ENCODE assay signal across 11 mouse cellular contexts in genomic region chr3:89387632-89388031, GRCm38 (mm10). TPM values are rescaled to one million over a fixed set of nuclear protein-coding genes. Genes with fewer than 3 reads are reported as not detected.
DNase-seq lines count a peak whose midpoint lies in the region; ATAC-seq lines count a peak whose summit lies in the region.
"Had no signal": no experiment of that assay in that cellular context is flagged by ENCODE, and none has a peak within 500 bp of the region (broad histone marks: within the 10 kb centered on the region; RNA-seq: fewer than 3 reads in every experiment).

No protein-coding gene starts in this region.

- peak; percentile 97 for DNase-seq in heart, adult 11 months
- DNase-seq in heart, adult 8-10 months (ENCODE audit: low spot score) = no peak
- peak; percentile 37 to 40 for DNase-seq in spleen, postnatal 10 days (ENCODE audit: low spot score in 2 of 2)
- DNase-seq in spleen, postnatal 14 days (ENCODE audit: low spot score in 2 of 2) = no peak
- peak; percentile 41 for DNase-seq in naive thymus-derived CD4-positive, alpha-beta T cell, adult 2 months (ENCODE audit: low read depth)
- DNase-seq in retina, postnatal 1 day = no peak

- 87% methylated on average over 11 of the region's 11 CpGs for WGBS in heart, embryonic 12.5 days
- 71% methylated on average over 11 of the region's 11 CpGs for WGBS in hindbrain, embryonic 12.5 days

- no peak overlapping the region for H3K4me2 ChIP-seq in heart, embryonic 12.5 days
- H3K4me2 ChIP-seq in hindbrain, embryonic 12.5 days (replicated peaks) = no peak overlapping the region

- peaks cover 40% of the 10 kb centered on the region for H3K4me1 ChIP-seq in heart, embryonic 12.5 days (replicated peaks)
- peaks cover 29% of the 10 kb centered on the region for H3K4me1 ChIP-seq in hindbrain, embryonic 12.5 days

- no peaks in the 10 kb centered on the region for H3K36me3 ChIP-seq in heart, embryonic 12.5 days
- H3K36me3 ChIP-seq in hindbrain, embryonic 12.5 days = no peaks in the 10 kb centered on the region

- H3K27ac ChIP-seq in heart, embryonic 12.5 days (ENCODE audit: poor library complexity, severe bottlenecking) = no peak overlapping the region
- H3K27ac ChIP-seq in hindbrain, embryonic 12.5 days = no peak overlapping the region

- peak overlapping the region; percentile 11; the same call in 1 of the 2 replicates for H3K9ac ChIP-seq in heart, embryonic 12.5 days
- no peak overlapping the region for H3K9ac ChIP-seq in hindbrain, embryonic 12.5 days

- ATAC-seq in heart, embryonic 12.5 days (ENCODE audit: insufficient number of reproducible peaks, low FRiP score) = no peak
- ATAC-seq in hindbrain, embryonic 12.5 days (ENCODE audit: low FRiP score) = no peak

- H3K9me3 ChIP-seq in heart, embryonic 12.5 days (replicated peaks) = no peaks in the 10 kb centered on the region
- no peaks in the 10 kb centered on the region for H3K9me3 ChIP-seq in hindbrain, embryonic 12.5 days (replicated peaks)

- no peak overlapping the region for H3K4me3 ChIP-seq in heart, embryonic 12.5 days
- no peak overlapping the region for H3K4me3 ChIP-seq in hindbrain, embryonic 12.5 days

- H3K27me3 ChIP-seq in heart, embryonic 12.5 days (replicated peaks) = no peaks in the 10 kb centered on the region
- H3K27me3 ChIP-seq in hindbrain, embryonic 12.5 days = peaks cover 28% of the 10 kb centered on the region

RNA-seq across cellular contexts. Expression of gene Zbtb7b, which starts 6.9 kb away (rescaled TPM):
- total RNA-seq in heart, adult 8-10 months (2022) = 10 to 100 TPM; 19.6 to 23.2 (median 22.9) TPM
- 1.6 and 1.8 TPM in 2 replicates for polyA plus RNA-seq in heart, embryonic 12.5 days (2016; fragmentation: Nextera tagmentation; extraction: Ambion mirVana)
- 0.74 and 0.80 TPM in 2 replicates for polyA plus RNA-seq in hindbrain, embryonic 12.5 days (2016; fragmentation: Nextera tagmentation; extraction: Ambion mirVana)

RNA-seq across cellular contexts. Expression of gene Lenep, which starts 15.0 kb away (rescaled TPM):
- 1 to 10 TPM in 2 of 4 experiments, under 1 TPM in 1, not detected in 1; 0.75 to 1.5 (median 1.2) TPM for total RNA-seq in heart, adult 8-10 months (2022)
- polyA plus RNA-seq in heart, embryonic 12.5 days (2016; fragmentation: Nextera tagmentation; extraction: Ambion mirVana) = 0.54 TPM in 1 of 2 replicates, not detected in the other
- polyA plus RNA-seq in hindbrain, embryonic 12.5 days (2016; fragmentation: Nextera tagmentation; extraction: Ambion mirVana) = 1.0 and 1.5 TPM in 2 replicates
- total RNA-seq: MEL had no signal
- polyA plus RNA-seq: large intestine, adult 2 months had no signal

RNA-seq across cellular contexts. Expression of gene Dcst1, which starts 22.6 kb away (rescaled TPM):
- not detected for total RNA-seq in heart, adult 8-10 months (2022)
- polyA plus RNA-seq in heart, embryonic 12.5 days (2016; fragmentation: Nextera tagmentation; extraction: Ambion mirVana) = 0.09 TPM in 1 of 2 replicates, not detected in the other
- polyA plus RNA-seq in hindbrain, embryonic 12.5 days (2016; fragmentation: Nextera tagmentation; extraction: Ambion mirVana) = 0.71 and 0.76 TPM in 2 replicates

RNA-seq across cellular contexts. Expression of gene Flad1, which starts 24.0 kb away (rescaled TPM):
- total RNA-seq in heart, adult 8-10 months (2022) = 10 to 100 TPM; 55.5 to 71.8 (median 67.9) TPM
- 31.7 and 32.5 TPM in 2 replicates for polyA plus RNA-seq in heart, embryonic 12.5 days (2016; fragmentation: Nextera tagmentation; extraction: Ambion mirVana)
- 36.1 and 36.9 TPM in 2 replicates for polyA plus RNA-seq in hindbrain, embryonic 12.5 days (2016; fragmentation: Nextera tagmentation; extraction: Ambion mirVana)

RNA-seq across cellular contexts. Expression of gene Dcst2, which starts 25.9 kb away (rescaled TPM):
- total RNA-seq in heart, adult 8-10 months (2022) = not detected
- polyA plus RNA-seq in heart, embryonic 12.5 days (2016; fragmentation: Nextera tagmentation; extraction: Ambion mirVana) = not detected in 2 replicates
- polyA plus RNA-seq in hindbrain, embryonic 12.5 days (2016; fragmentation: Nextera tagmentation; extraction: Ambion mirVana) = 0.12 and 0.29 TPM in 2 replicates
- total RNA-seq: MEL had no signal
- polyA plus RNA-seq: neural tube, embryonic 11.5 days had no signal

Comparison
In these comparisons a context has a peak if more than half of its experiments do, and no peak if none do; other contexts are left out.
1. DNase-seq: peak in heart, adult 11 months (single experiment), spleen, postnatal 10 days (2 of 2) and naive thymus-derived CD4-positive, alpha-beta T cell, adult 2 months (single experiment); none in heart, adult 8-10 months (single experiment), spleen, postnatal 14 days (0 of 2) and retina, postnatal 1 day (single experiment).